Comparison of ENCODE assay signal across 26 mouse cellular contexts in the genomic region with DNA sequence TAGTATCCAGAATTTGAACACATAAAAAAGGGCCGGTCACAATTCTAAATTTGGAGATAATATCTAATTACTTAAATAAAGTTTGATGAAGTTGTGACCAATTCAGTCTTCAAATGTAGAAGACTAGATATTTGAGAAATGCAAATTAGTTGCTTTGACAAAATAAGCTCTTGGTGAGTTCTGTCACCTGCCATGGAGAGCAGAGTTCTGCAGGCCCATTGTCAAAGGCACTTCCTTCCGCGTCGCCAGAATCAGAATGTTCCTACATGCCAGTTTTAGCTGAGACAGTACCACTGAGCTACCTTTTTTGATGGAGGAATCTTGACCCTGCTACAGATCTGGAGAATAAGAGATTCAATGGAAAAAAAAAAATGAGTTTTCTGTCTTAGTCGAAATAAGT.
DNase-seq lines count a peak whose midpoint lies in the region; ATAC-seq and TF ChIP-seq lines count a peak whose summit lies in the region.
"Had no signal": no experiment of that assay in that cellular context is flagged by ENCODE, and none has a peak within 500 bp of the region (broad histone marks: within the 10 kb centered on the region; RNA-seq: fewer than 3 reads in every experiment).

No protein-coding gene starts in this region.

- no peaks in the 10 kb centered on the region for H3K27me3 ChIP-seq in heart, embryonic 12.5 days (replicated peaks)
- no peaks in the 10 kb centered on the region for H3K27me3 ChIP-seq in kidney, adult 2 months (replicated peaks; ENCODE audit: control insufficient read depth, insufficient read depth, low read length)
- no peaks in the 10 kb centered on the region for H3K27me3 ChIP-seq in kidney, embryonic 15.5 days
- no peaks in the 10 kb centered on the region for H3K27me3 ChIP-seq in midbrain, embryonic 11.5 days (ENCODE audit: control insufficient read depth, insufficient read depth, low read length)
- H3K27me3 ChIP-seq in midbrain, postnatal 0 days (ENCODE audit: insufficient read depth, low read length), result no peaks in the 10 kb centered on the region
- H3K27me3 ChIP-seq in splenic B cell, adult 2 months (ENCODE audit: control insufficient read depth, insufficient read depth, low read length, poor library complexity, severe bottlenecking), result no peaks in the 10 kb centered on the region
- H3K27me3 ChIP-seq in intestine, postnatal 0 days (replicated peaks; ENCODE audit: control insufficient read depth, insufficient read depth, low read length), result no peaks in the 10 kb centered on the region
- H3K27me3 ChIP-seq: embryonic facial prominence, embryonic 13.5 days; embryonic facial prominence, embryonic 15.5 days; forebrain, embryonic 12.5 days had no signal

- DNase-seq in heart, adult 11 months, result peak; percentile 93
- peak; percentile 45 for DNase-seq in kidney, adult 2 months
- peak; percentile 61 for DNase-seq in midbrain, embryonic 11.5 days (ENCODE audit: low spot score, missing footprints)
- no peak for DNase-seq in midbrain, postnatal 0 days (ENCODE audit: low spot score)
- DNase-seq in splenic B cell, adult 2 months (ENCODE audit: low read depth, low spot score), result peak; percentile 37
- DNase-seq: adrenal gland, adult 8-10 months; adrenal gland, postnatal 14 days; adrenal gland, postnatal 36 days; cerebellum, adult 11 months; cerebellum, adult 18-20 months; cerebellum, adult 8-10 months; cerebellum, adult 9-11 months; cerebellum, postnatal 14 days; cerebellum, postnatal 36 days; embryo, embryonic 11 days had no signal

- no peak overlapping the region for H3K27ac ChIP-seq in heart, embryonic 12.5 days (ENCODE audit: poor library complexity, severe bottlenecking)
- H3K27ac ChIP-seq in kidney, adult 2 months (ENCODE audit: insufficient read depth, low read depth, low read length), result no peak overlapping the region
- H3K27ac ChIP-seq in kidney, embryonic 15.5 days, result no peak overlapping the region
- no peak overlapping the region for H3K27ac ChIP-seq in midbrain, embryonic 11.5 days (ENCODE audit: low read depth, low read length)
- H3K27ac ChIP-seq in midbrain, postnatal 0 days (ENCODE audit: low read depth, low read length), result no peak overlapping the region
- H3K27ac ChIP-seq in intestine, postnatal 0 days (ENCODE audit: low read depth, low read length), result no peak overlapping the region
- H3K27ac ChIP-seq: embryonic facial prominence, embryonic 13.5 days; embryonic facial prominence, embryonic 15.5 days; forebrain, embryonic 10.5 days; forebrain, embryonic 12.5 days had no signal

- H3K36me3 ChIP-seq in heart, embryonic 12.5 days, result peaks cover 4% of the 10 kb centered on the region; the same call in 1 of the 2 replicates
- H3K36me3 ChIP-seq in kidney, adult 2 months (ENCODE audit: control insufficient read depth, insufficient read depth, low read length), result no peaks in the 10 kb centered on the region
- no peaks in the 10 kb centered on the region for H3K36me3 ChIP-seq in kidney, embryonic 15.5 days
- no peaks in the 10 kb centered on the region for H3K36me3 ChIP-seq in midbrain, embryonic 11.5 days (ENCODE audit: control insufficient read depth, insufficient read depth, low read length)
- no peaks in the 10 kb centered on the region for H3K36me3 ChIP-seq in midbrain, postnatal 0 days (ENCODE audit: insufficient read depth, low read length)
- H3K36me3 ChIP-seq in splenic B cell, adult 2 months (ENCODE audit: control insufficient read depth, insufficient read depth, low read length, poor library complexity, severe bottlenecking), result peaks cover 3% of the 10 kb centered on the region
- no peaks in the 10 kb centered on the region for H3K36me3 ChIP-seq in intestine, postnatal 0 days (ENCODE audit: control insufficient read depth, insufficient read depth)
- H3K36me3 ChIP-seq: embryonic facial prominence, embryonic 15.5 days; forebrain, embryonic 10.5 days; forebrain, embryonic 12.5 days had no signal

- H3K9ac ChIP-seq in heart, embryonic 12.5 days, result no peak overlapping the region
- no peak overlapping the region for H3K9ac ChIP-seq in kidney, embryonic 15.5 days
- no peak overlapping the region for H3K9ac ChIP-seq in midbrain, embryonic 11.5 days (ENCODE audit: low read length)
- no peak overlapping the region for H3K9ac ChIP-seq in midbrain, postnatal 0 days (replicated peaks; ENCODE audit: low read length, poor library complexity, severe bottlenecking)
- H3K9ac ChIP-seq in intestine, postnatal 0 days (ENCODE audit: low read depth, low read length), result no peak overlapping the region
- H3K9ac ChIP-seq: embryonic facial prominence, embryonic 13.5 days; embryonic facial prominence, embryonic 15.5 days; forebrain, embryonic 12.5 days had no signal

- ATAC-seq in heart, embryonic 12.5 days (ENCODE audit: insufficient number of reproducible peaks, low FRiP score), result no peak
- ATAC-seq in kidney, embryonic 15.5 days (replicated peaks; ENCODE audit: low FRiP score), result no peak
- ATAC-seq in midbrain, embryonic 11.5 days (ENCODE audit: low FRiP score), result no peak
- no peak for ATAC-seq in midbrain, postnatal 0 days (ENCODE audit: low FRiP score)
- no peak for ATAC-seq in intestine, postnatal 0 days
- ATAC-seq: activated CD4-positive, CD25-positive, alpha-beta regulatory T cell, adult 4 months; forebrain, embryonic 14.5 days; forebrain, embryonic 16.5 days had no signal

- H3K4me2 ChIP-seq in heart, embryonic 12.5 days, result no peak overlapping the region
- H3K4me2 ChIP-seq in kidney, embryonic 15.5 days, result no peak overlapping the region
- no peak overlapping the region for H3K4me2 ChIP-seq in midbrain, embryonic 11.5 days
- H3K4me2 ChIP-seq in midbrain, postnatal 0 days (ENCODE audit: low read depth, low read length, poor library complexity, severe bottlenecking), result no peak overlapping the region
- H3K4me2 ChIP-seq in intestine, postnatal 0 days (replicated peaks; ENCODE audit: low read depth), result no peak overlapping the region
- H3K4me2 ChIP-seq: embryonic facial prominence, embryonic 13.5 days; embryonic facial prominence, embryonic 15.5 days; forebrain, embryonic 12.5 days had no signal

- no peaks in the 10 kb centered on the region for H3K9me3 ChIP-seq in heart, embryonic 12.5 days (replicated peaks)
- no peaks in the 10 kb centered on the region for H3K9me3 ChIP-seq in kidney, embryonic 15.5 days (replicated peaks)
- H3K9me3 ChIP-seq in midbrain, embryonic 11.5 days (ENCODE audit: control insufficient read depth, low read length), result no peaks in the 10 kb centered on the region
- H3K9me3 ChIP-seq in midbrain, postnatal 0 days (ENCODE audit: low read length), result no peaks in the 10 kb centered on the region
- H3K9me3 ChIP-seq in intestine, postnatal 0 days (ENCODE audit: control insufficient read depth), result no peaks in the 10 kb centered on the region
- H3K9me3 ChIP-seq: embryonic facial prominence, embryonic 13.5 days; embryonic facial prominence, embryonic 15.5 days; forebrain, embryonic 10.5 days; forebrain, embryonic 12.5 days had no signal

- WGBS in heart, embryonic 12.5 days, result 78% methylated on average over 5 of the region's 5 CpGs
- WGBS in kidney, adult 2 months, result 80% methylated on average over 5 of the region's 5 CpGs
- 81% methylated on average over 5 of the region's 5 CpGs for whole genome bisulfite sequencing in kidney, embryonic 15.5 days
- WGBS in midbrain, embryonic 11.5 days, result 87% methylated on average over 5 of the region's 5 CpGs
- 85% methylated on average over 5 of the region's 5 CpGs for WGBS in midbrain, postnatal 0 days
- 87% methylated on average over 5 of the region's 5 CpGs for WGBS in intestine, postnatal 0 days

- H3K4me3 ChIP-seq in heart, embryonic 12.5 days, result no peak overlapping the region
- H3K4me3 ChIP-seq in kidney, adult 2 months (ENCODE audit: insufficient read depth, low read depth, low read length), result no peak overlapping the region
- no peak overlapping the region for H3K4me3 ChIP-seq in kidney, embryonic 15.5 days (replicated peaks)
- no peak overlapping the region for H3K4me3 ChIP-seq in midbrain, embryonic 11.5 days (ENCODE audit: low read depth, low read length)
- no peak overlapping the region for H3K4me3 ChIP-seq in midbrain, postnatal 0 days (ENCODE audit: low read depth, low read length)
- H3K4me3 ChIP-seq in intestine, postnatal 0 days (ENCODE audit: low read depth, low read length), result no peak overlapping the region
- H3K4me3 ChIP-seq: embryonic facial prominence, embryonic 13.5 days; embryonic facial prominence, embryonic 15.5 days; erythroblast, embryonic 14.5 days; forebrain, embryonic 10.5 days; forebrain, embryonic 12.5 days had no signal

- TF ChIP-seq CTCF in kidney, adult 2 months (conservative IDR thresholded peaks at IDR 0.05; ENCODE audit: insufficient read depth, insufficient read length, low read depth, low read length), result no peak
- no peak for TF ChIP-seq CTCF in midbrain, postnatal 0 days (IDR thresholded peaks at IDR 0.05)
- no peak for TF ChIP-seq CTCF in intestine, postnatal 0 days (IDR thresholded peaks at IDR 0.05; ENCODE audit: low read depth)

- TF ChIP-seq POLR2A in kidney, adult 2 months (IDR thresholded peaks at IDR 0.05; ENCODE audit: low read depth, low read length), result no peak

- peaks cover 4% of the 10 kb centered on the region; the same call in 1 of the 2 replicates for H3K4me1 ChIP-seq in heart, embryonic 12.5 days (replicated peaks)
- H3K4me1 ChIP-seq in kidney, adult 2 months (ENCODE audit: control insufficient read depth, insufficient read depth, low read length), result no peaks in the 10 kb centered on the region
- H3K4me1 ChIP-seq in kidney, embryonic 15.5 days, result no peaks in the 10 kb centered on the region
- no peaks in the 10 kb centered on the region for H3K4me1 ChIP-seq in midbrain, embryonic 11.5 days (ENCODE audit: control insufficient read depth, insufficient read depth, low read length)
- H3K4me1 ChIP-seq in midbrain, postnatal 0 days (ENCODE audit: insufficient read depth, low read length), result no peaks in the 10 kb centered on the region
- no peaks in the 10 kb centered on the region for H3K4me1 ChIP-seq in intestine, postnatal 0 days (replicated peaks; ENCODE audit: control insufficient read depth, insufficient read depth, low read length)
- H3K4me1 ChIP-seq: embryonic facial prominence, embryonic 13.5 days; forebrain, embryonic 12.5 days had no signal
